Comparison of ENCODE assay signal across 11 mouse cellular contexts in the genomic region with DNA sequence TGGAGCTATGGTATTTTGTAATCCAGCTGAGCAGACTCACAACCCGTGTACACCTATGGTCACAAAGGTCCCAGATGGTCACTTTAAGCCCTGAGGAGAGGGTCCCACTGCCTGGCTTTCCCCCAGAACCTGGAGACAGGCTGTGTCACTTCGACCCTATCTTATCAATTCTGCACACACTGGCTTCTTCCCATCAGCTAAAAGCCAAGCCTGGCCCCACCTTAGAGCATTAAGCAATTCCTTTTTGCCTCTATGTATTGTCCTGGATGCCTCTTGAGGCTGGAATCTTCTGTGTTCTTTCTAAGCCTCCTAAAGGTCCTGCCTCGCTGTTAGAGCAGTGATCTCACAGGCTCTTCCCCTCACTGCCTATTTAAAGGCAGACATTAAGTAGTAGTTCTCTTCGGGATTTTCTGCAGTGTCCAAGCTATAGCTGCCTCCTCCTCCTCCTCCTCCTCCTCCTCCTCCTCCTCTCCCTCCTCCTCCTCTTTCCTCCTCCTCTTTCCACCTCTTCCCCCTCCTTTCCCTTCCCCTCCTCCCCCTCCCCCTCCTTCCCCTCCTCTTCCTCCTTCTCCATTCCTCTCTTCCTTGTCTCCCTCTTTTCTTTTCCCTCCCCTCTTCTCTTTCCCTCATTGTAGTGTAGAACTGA.
"Had no signal": no experiment of that assay in that cellular context is flagged by ENCODE, and none has a peak within 500 bp of the region (broad histone marks: within the 10 kb centered on the region; RNA-seq: fewer than 3 reads in every experiment).

No protein-coding gene starts in this region.

- H3K27me3 ChIP-seq: midbrain, embryonic 13.5 days had no signal

- H3K9me3 ChIP-seq: limb, embryonic 13.5 days; midbrain, embryonic 13.5 days had no signal

- H3K27ac ChIP-seq: layer of hippocampus, adult 2 months; limb, embryonic 13.5 days; midbrain, embryonic 13.5 days; stomach, postnatal 0 days had no signal

- H3K4me3 ChIP-seq: layer of hippocampus, adult 2 months; limb, embryonic 13.5 days; midbrain, embryonic 13.5 days had no signal

- H3K36me3 ChIP-seq: limb, embryonic 13.5 days; midbrain, embryonic 13.5 days had no signal

- ATAC-seq: midbrain, embryonic 13.5 days had no signal

- H3K4me1 ChIP-seq: limb, embryonic 13.5 days; midbrain, embryonic 13.5 days had no signal

- H3K9ac ChIP-seq: limb, embryonic 13.5 days; midbrain, embryonic 13.5 days had no signal

- H3K4me2 ChIP-seq: limb, embryonic 13.5 days; midbrain, embryonic 13.5 days had no signal

- DNase-seq: kidney, postnatal 10 days; kidney, postnatal 4 days; left cerebral cortex, postnatal 4 days; lung, adult 18-20 months; lung, postnatal 36 days; right cerebral cortex, postnatal 14 days; thymus, postnatal 4 days had no signal
